ENCODE assay signal across 28 mouse cellular contexts in genomic region chr5:28179237-28179790, GRCm38 (mm10). TPM values are rescaled to one million over a fixed set of nuclear protein-coding genes. Genes with fewer than 3 reads are reported as not detected.
"Had no signal": no experiment of that assay in that cellular context is flagged by ENCODE, and none has a peak within 500 bp of the region (broad histone marks: within the 10 kb centered on the region; RNA-seq: fewer than 3 reads in every experiment).

No protein-coding gene starts in this region.

- DNase-seq: gastrocnemius, adult 2 months; gastrocnemius, postnatal 10 days; gastrocnemius, postnatal 25 days; heart, adult 18-20 months; heart, postnatal 14 days; heart, postnatal 36 days; kidney, adult 11 months; kidney, adult 2 months; kidney, adult 9 months; kidney, postnatal 14 days; kidney, postnatal 36 days; layer of hippocampus, adult 9-11 months; layer of hippocampus, postnatal 36 days; liver had no signal

- H3K4me1 ChIP-seq: heart, embryonic 13.5 days; limb, embryonic 12.5 days had no signal

- H3K9me3 ChIP-seq: heart, embryonic 10.5 days; heart, embryonic 13.5 days; heart, embryonic 15.5 days; hindbrain, embryonic 13.5 days; hindbrain, embryonic 15.5 days; kidney, embryonic 15.5 days; limb, embryonic 10.5 days; limb, embryonic 12.5 days had no signal

- ATAC-seq: hindbrain, postnatal 0 days; intestine, embryonic 16.5 days had no signal

- H3K36me3 ChIP-seq: heart, embryonic 10.5 days; heart, embryonic 13.5 days; heart, embryonic 15.5 days; hindbrain, embryonic 13.5 days; hindbrain, embryonic 15.5 days; kidney, embryonic 15.5 days; limb, embryonic 10.5 days; limb, embryonic 12.5 days had no signal

- H3K27ac ChIP-seq: gastrocnemius, adult 2 months; heart, embryonic 10.5 days; heart, embryonic 13.5 days; heart, embryonic 15.5 days; hindbrain, embryonic 13.5 days; hindbrain, embryonic 15.5 days; hindbrain, postnatal 0 days; kidney, embryonic 15.5 days; kidney, postnatal 0 days; limb, embryonic 10.5 days; limb, embryonic 12.5 days had no signal

- H3K9ac ChIP-seq: heart, embryonic 13.5 days; heart, embryonic 15.5 days; hindbrain, embryonic 13.5 days; hindbrain, embryonic 15.5 days; kidney, embryonic 15.5 days; limb, embryonic 12.5 days had no signal

- H3K4me3 ChIP-seq: gastrocnemius, adult 2 months; heart, embryonic 10.5 days; heart, embryonic 13.5 days; heart, embryonic 15.5 days; hindbrain, embryonic 13.5 days; hindbrain, embryonic 15.5 days; kidney, embryonic 15.5 days; limb, embryonic 10.5 days; limb, embryonic 12.5 days had no signal

- H3K4me2 ChIP-seq: heart, embryonic 13.5 days; heart, embryonic 15.5 days; hindbrain, embryonic 13.5 days; hindbrain, embryonic 15.5 days; kidney, embryonic 15.5 days; limb, embryonic 12.5 days had no signal

RNA-seq across cellular contexts. Expression of gene En2, which starts 13.8 kb away (rescaled TPM):
- polyA plus RNA-seq: heart, embryonic 10.5 days; heart, embryonic 13.5 days; heart, embryonic 15.5 days; heart, postnatal 0 days; intestine, embryonic 14.5 days; intestine, embryonic 16.5 days; kidney, postnatal 0 days; large intestine, adult 2 months; limb, embryonic 10.5 days; limb, embryonic 12.5 days had no signal
